Mouse (Mus musculus): ENCODE measurements around the gene 3830406C13Rik. TPM values are rescaled to one million over a fixed set of nuclear protein-coding genes. Genes with fewer than 3 reads are reported as not detected.

Gene 3830406C13Rik
- 42.4 and 53.5 TPM in 2 replicates for polyA plus RNA-seq (2015; fragmentation: Nextera tagmentation; extraction: Ambion mirVana)

DNA sequence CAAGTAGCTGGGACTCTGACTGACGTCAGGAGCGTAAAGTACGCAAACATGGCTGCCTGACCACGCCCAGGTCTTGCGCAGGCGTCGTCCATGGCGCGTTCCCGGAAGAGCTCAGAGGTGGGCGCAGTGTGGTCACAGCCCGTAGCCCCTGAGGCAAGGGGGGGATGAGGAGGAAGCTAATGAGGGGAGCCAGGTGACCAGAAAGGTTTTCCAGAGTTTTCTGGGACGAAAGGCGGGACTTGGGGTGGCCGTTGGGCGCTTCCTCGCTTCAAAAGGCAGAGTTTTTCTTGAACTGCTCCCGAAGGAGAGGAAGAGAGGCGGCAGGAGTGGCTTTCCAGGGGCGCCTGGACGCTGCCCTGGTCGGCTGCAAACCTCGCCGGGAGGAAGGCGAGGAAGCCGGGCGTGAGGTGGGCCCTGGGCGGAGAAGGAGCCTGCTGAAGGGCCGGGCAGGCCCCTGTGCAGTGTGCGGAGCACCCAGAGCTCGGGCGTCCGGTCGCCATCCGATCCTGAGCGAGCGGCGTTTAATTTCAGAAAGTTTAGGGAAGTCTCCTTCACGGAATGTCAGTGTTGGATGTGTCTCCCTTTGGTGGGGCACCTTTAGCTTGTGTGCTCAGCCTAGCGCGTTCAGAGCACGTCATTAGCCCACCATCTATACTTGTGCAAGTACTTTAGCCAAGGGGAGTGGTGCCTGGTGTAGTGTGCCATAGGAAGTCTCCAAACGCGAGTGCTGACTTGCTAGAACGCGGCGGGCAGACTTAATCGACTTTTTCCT lies at the start of gene 3830406C13Rik:
TSS of gene 3830406C13Rik (plus strand) at position 33 of the 772 bp plus-strand sequence.

DNA sequence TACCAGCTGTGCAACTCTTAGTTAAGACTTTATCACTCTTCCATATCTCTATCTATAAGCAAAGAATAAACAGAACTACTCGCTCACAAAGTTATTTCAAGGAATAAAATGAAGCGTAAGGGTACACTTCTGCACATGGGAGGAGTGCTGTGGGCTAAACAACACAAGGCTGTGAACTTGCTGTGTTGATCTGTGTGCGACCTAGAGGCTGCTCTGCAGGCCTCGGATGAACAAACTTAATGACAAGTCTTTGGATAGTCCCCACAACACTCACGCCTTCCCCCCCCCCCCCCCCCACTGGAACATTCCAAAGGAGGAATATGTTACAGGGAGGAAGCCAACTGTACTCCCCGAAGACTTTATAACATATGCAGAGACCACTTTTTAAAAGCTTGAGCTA lies 332 bp upstream of the 3830406C13Rik start, which contains the start of gene Gm49355:
TSS of gene Gm49355 (plus strand) at position 336 of the 400 bp plus-strand sequence.

DNA sequence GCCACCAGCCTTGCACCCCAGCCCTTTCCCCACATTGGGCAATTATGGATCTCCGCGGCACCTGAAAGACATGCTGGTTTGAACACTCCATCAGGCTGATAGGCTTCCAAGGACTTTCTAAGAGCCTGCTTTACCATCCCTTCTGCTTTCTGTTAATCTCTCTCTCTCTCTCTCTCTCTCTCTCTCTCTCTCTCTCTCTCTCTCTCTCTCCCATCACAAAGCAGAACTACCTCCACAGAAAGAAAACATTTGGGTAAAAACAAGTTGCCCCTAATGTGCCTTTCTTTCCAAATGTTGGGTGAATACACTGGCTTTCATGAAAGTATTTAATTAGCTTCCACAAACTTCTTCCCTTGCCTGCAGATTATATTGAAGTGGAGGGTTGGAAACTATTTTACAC lies 64.1 kb downstream of the 3830406C13Rik start, which contains the start of gene Fezf2:
TSS of gene Fezf2 (minus strand) at position 101 of the 400 bp plus-strand sequence.

Other genes with a start within 250 kb of the 3830406C13Rik start
- gene Gm49355, start 197 bp upstream of the 3830406C13Rik start, polyA plus RNA-seq (2015; fragmentation: Nextera tagmentation; extraction: Ambion mirVana) = 0.05 TPM in 1 of 2 replicates, not detected in the other
- not detected in 2 replicates for gene Fezf2, start 64.0 kb downstream of the 3830406C13Rik start, polyA plus RNA-seq (2015; fragmentation: Nextera tagmentation; extraction: Ambion mirVana)